Mouse (Mus musculus) layer of hippocampus, adult 9-11 months (tissue): ENCODE measurements at regions not wholly inside any gene's neighbourhood (a gene's known extent, or its start where the extent isn't known, plus 50 kb on each side); places are given as distances from the start of the nearest gene placed in this dataset.

Source experiments
- DNase-seq: peaks from one replicate; pipeline ENCODE4 v3.0.0; 2022

- DNase-seq, result no peak
Observed at GRCm38 (mm10) chr2:50589195-50589594, 292.6 kb upstream of the Mmadhc start.

- no peak for DNase-seq
Observed at GRCm38 (mm10) chr2:50588652-50589051, 292.1 kb upstream of the Mmadhc start.

- no peak for DNase-seq
Observed at GRCm38 (mm10) chr2:50586321-50587050, 289.9 kb upstream of the Mmadhc start.

GRCm38 (mm10) chr2:50579620-50580019 is 283.0 kb upstream of the Mmadhc start:
- no peak for DNase-seq

GRCm38 (mm10) chr2:50578278-50579043 is 281.9 kb upstream of the Mmadhc start:
- no peak for DNase-seq

- DNase-seq, result peak; percentile 26
Observed at GRCm38 (mm10) chr2:50577736-50578135, 281.1 kb upstream of the Mmadhc start.

- no peak for DNase-seq
Observed at GRCm38 (mm10) chr2:50573455-50573854, 276.9 kb upstream of the Mmadhc start.

- DNase-seq, result no peak
Observed at GRCm38 (mm10) chr2:50571021-50571420, 274.4 kb upstream of the Mmadhc start.

- no peak for DNase-seq
Observed at GRCm38 (mm10) chr2:50569502-50570285, 273.1 kb upstream of the Mmadhc start.

- no peak for DNase-seq
Observed at GRCm38 (mm10) chr2:50568777-50569501, 272.3 kb upstream of the Mmadhc start.

GRCm38 (mm10) chr2:50567542-50567941 is 270.9 kb upstream of the Mmadhc start:
- DNase-seq, result no peak

- no peak for DNase-seq
Observed at GRCm38 (mm10) chr2:50554031-50554430, 257.4 kb upstream of the Mmadhc start.

- no peak for DNase-seq
Observed at GRCm38 (mm10) chr2:50552437-50552836, 255.8 kb upstream of the Mmadhc start.

- no peak for DNase-seq
Observed at GRCm38 (mm10) chr2:50549871-50550270, 253.3 kb upstream of the Mmadhc start.

GRCm38 (mm10) chr2:50539741-50540441 is 243.3 kb upstream of the Mmadhc start:
- no peak for DNase-seq

GRCm38 (mm10) chr2:50538068-50538467 is 241.5 kb upstream of the Mmadhc start:
- DNase-seq, result no peak

- no peak for DNase-seq
Observed at GRCm38 (mm10) chr2:50535085-50535878, 238.7 kb upstream of the Mmadhc start.

GRCm38 (mm10) chr2:50533702-50534101 is 237.1 kb upstream of the Mmadhc start:
- DNase-seq, result no peak

- no peak for DNase-seq
Observed at GRCm38 (mm10) chr2:50527425-50527824, 230.8 kb upstream of the Mmadhc start.

- no peak for DNase-seq
Observed at GRCm38 (mm10) chr2:50524838-50525615, 228.4 kb upstream of the Mmadhc start.
